Comparison of ENCODE assay signal across 9 mouse cellular contexts in the genomic region with DNA sequence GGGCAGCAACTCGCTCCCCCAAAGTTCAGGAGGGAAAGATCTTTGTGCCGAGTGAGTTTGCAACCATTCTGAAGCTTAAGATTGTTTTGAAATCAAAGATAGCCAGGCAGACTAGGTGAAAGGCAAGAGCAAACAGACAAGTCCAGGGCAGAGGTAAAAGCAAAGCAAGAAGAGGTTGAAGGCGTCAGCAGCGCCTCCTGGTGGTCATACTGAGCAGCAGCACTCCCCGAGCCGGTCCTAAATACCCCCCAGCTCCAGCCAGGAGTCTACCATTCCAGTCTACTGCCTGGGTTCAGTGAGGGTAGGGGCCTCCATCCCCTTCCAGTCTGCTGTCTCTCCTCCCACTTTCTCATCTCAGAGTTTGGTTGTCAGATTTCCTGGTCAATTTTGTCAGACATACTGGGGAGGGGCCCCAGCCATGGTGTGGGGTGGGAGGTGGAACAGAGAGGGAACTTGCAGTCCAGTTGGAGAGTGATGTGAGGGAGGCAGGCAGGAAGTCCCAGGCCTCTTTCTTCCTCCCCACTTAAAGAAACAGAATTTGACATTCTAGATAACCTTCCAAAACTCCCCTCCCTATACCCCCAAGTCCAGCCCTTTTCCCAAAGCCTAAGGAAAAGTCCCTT. TPM values are rescaled to one million over a fixed set of nuclear protein-coding genes. Genes with fewer than 3 reads are reported as not detected.
DNase-seq lines count a peak whose midpoint lies in the region; ATAC-seq lines count a peak whose summit lies in the region.
"Had no signal": no experiment of that assay in that cellular context is flagged by ENCODE, and none has a peak within 500 bp of the region (broad histone marks: within the 10 kb centered on the region; RNA-seq: fewer than 3 reads in every experiment).

No protein-coding gene starts in this region.

- no peak overlapping the region for H3K4me2 ChIP-seq in kidney, embryonic 16.5 days (replicated peaks; ENCODE audit: low read depth, low read length)

- peak overlapping the region; percentile 71 for H3K27ac ChIP-seq in kidney, embryonic 16.5 days (ENCODE audit: low read length)

- H3K9me3 ChIP-seq in kidney, embryonic 16.5 days (ENCODE audit: low read length) = no peaks in the 10 kb centered on the region

- peak; percentile 71 for ATAC-seq in granulocyte monocyte progenitor cell, adult 5-6 weeks (replicated peaks; ENCODE audit: poor library complexity, severe bottlenecking)
- ATAC-seq in kidney, embryonic 16.5 days (ENCODE audit: low FRiP score, low TSS enrichment) = peak; percentile 40

- H3K36me3 ChIP-seq in kidney, embryonic 16.5 days (ENCODE audit: insufficient read depth, low read length) = no peaks in the 10 kb centered on the region

- H3K9ac ChIP-seq in kidney, embryonic 16.5 days (replicated peaks; ENCODE audit: low read length) = no peak overlapping the region; the same call in 1 of the 2 replicates

- no peak overlapping the region for H3K4me3 ChIP-seq in kidney, embryonic 16.5 days (ENCODE audit: low read length)

- H3K4me1 ChIP-seq in kidney, embryonic 16.5 days (ENCODE audit: insufficient read depth, low read length) = peaks cover 34% of the 10 kb centered on the region

- DNase-seq in adrenal gland, adult 18-20 months (ENCODE audit: low spot score in 2 of 2) = peak; percentile 49 to 67
- no peak for DNase-seq in adrenal gland, postnatal 4 days (ENCODE audit: low spot score in 2 of 2)
- DNase-seq in urinary bladder, postnatal 14 days (ENCODE audit: low spot score) = peak; percentile 72
- no peak for DNase-seq in urinary bladder, adult 2 months (ENCODE audit: low spot score)
- peak; percentile 76 for DNase-seq in lung, postnatal 14 days
- DNase-seq in testis, postnatal 10 days (ENCODE audit: low spot score) = peak; percentile 79

- no peaks in the 10 kb centered on the region for H3K27me3 ChIP-seq in kidney, embryonic 16.5 days (ENCODE audit: insufficient read depth, low read length)

- 13% methylated on average over 6 of the region's 6 CpGs for WGBS in kidney, embryonic 16.5 days

RNA-seq across cellular contexts. Expression of gene Tns1, which starts 41.3 kb away (rescaled TPM):
- total RNA-seq in adrenal gland, adult 18-20 months (2021) = 100 to 1,000 TPM; 389 to 450 TPM
- total RNA-seq in adrenal gland, postnatal 4 days (2021) = 100 to 1,000 TPM; 252 to 275 TPM
- 192 and 408 TPM in 2 replicates for polyA plus RNA-seq in urinary bladder, adult 2 months (2012; rRNA removed)
- 10.9 and 29.0 TPM in 2 replicates for total RNA-seq in granulocyte monocyte progenitor cell, adult 5-6 weeks (2014; fragmentation: Nextera tagmentation)
- total RNA-seq in granulocyte monocyte progenitor cell, adult 5-6 weeks (2017) = 3.0 and 4.7 TPM in 2 replicates
- 77.3 and 78.3 TPM in 2 replicates for polyA plus RNA-seq in kidney, embryonic 16.5 days (2015; fragmentation: Nextera tagmentation; extraction: Ambion mirVana)

RNA-seq across cellular contexts. Expression of gene Rufy4, which starts 42.4 kb away (rescaled TPM):
- 1 to 10 TPM; 1.3 to 2.0 TPM for total RNA-seq in adrenal gland, adult 18-20 months (2021)
- total RNA-seq in adrenal gland, postnatal 4 days (2021) = 1 to 10 TPM; 3.9 to 4.0 TPM
- 1.2 TPM in 2 replicates for polyA plus RNA-seq in urinary bladder, adult 2 months (2012; rRNA removed)
- total RNA-seq in granulocyte monocyte progenitor cell, adult 5-6 weeks (2014; fragmentation: Nextera tagmentation) = 1.4 and 2.0 TPM in 2 replicates
- 0.30 TPM in 1 of 2 replicates, not detected in the other for total RNA-seq in granulocyte monocyte progenitor cell, adult 5-6 weeks (2017)
- 0.22 and 0.32 TPM in 2 replicates for polyA plus RNA-seq in kidney, embryonic 16.5 days (2015; fragmentation: Nextera tagmentation; extraction: Ambion mirVana)
- total RNA-seq: layer of hippocampus, postnatal 25 days had no signal

Comparison
In these comparisons a context has a peak if more than half of its experiments do, and no peak if none do; other contexts are left out.
1. DNase-seq: peak in adrenal gland, adult 18-20 months (2 of 2), urinary bladder, postnatal 14 days (single experiment), lung, postnatal 14 days (single experiment) and testis, postnatal 10 days (single experiment); none in adrenal gland, postnatal 4 days (0 of 2) and urinary bladder, adult 2 months (single experiment).
2. RNA of gene Tns1, which starts 41.3 kb away (total RNA-seq): 389 to 450 TPM in adrenal gland, adult 18-20 months and 252 to 275 TPM in adrenal gland, postnatal 4 days; 3.0 to 29.0 TPM in granulocyte monocyte progenitor cell, adult 5-6 weeks; every median in the first group is over 4 times any median in the second.